Mouse (Mus musculus) lung, postnatal 14 days (tissue): ENCODE data around the gene Abr.
A peak's percentile ranks its signal among the peaks of the same experiment; 100 is the strongest.

Experiments used
- DNase-seq: peaks from one replicate; pipeline ENCODE4 v3.0.0; 2021

Gene Abr

DNA sequence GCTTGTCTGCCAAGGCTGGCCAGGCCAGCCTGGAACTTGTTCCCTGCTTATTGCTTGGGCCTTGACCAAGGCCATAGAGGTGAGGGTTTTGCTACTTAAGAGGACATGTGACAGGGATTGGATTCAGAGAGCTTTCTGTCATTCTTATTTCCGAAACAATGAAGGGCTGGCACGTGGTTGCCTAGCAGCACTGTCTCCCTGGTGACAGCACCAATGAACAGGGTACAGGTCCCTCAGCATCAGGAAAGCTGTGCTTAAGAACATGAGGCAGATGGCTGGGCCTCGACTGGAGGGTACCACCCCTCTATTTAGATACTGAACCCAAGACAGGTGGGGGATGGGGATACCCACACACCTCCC, 171.9 kb downstream of the Abr start:
- no peak for DNase-seq

DNA sequence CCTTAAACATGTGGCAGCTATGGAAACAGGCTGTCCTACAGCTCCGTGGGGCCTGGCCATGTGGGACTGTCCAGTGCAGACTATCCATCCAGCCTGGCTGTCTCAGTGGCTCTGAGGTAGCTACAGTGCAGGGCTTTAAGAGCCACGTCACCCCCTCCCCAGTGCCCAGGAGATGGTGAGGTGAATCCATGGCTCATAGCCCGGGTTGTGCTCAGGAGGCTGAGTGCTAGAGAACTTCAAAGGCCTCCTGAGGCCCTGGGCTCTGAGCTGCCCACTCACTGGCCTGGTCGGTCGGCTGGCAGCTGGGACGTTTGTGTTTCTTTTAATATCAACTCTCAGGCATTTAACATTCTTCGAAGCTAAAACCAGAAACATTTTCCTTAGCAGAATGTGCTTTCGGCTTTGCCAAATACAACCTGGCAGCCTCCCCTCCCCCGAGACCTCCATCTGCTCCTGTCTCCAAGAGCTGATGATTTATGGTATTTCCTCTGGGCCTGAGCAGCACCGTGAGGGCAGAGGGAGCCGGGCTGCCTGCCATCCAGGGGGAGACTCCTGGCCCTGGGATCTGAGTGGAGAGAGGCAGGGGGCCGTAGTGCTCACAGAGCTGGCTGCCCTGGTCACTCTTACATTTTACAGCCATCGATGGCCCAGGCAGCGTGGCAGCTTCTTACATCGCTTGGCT, 172.5 kb downstream of the Abr start:
- DNase-seq = no peak

DNA sequence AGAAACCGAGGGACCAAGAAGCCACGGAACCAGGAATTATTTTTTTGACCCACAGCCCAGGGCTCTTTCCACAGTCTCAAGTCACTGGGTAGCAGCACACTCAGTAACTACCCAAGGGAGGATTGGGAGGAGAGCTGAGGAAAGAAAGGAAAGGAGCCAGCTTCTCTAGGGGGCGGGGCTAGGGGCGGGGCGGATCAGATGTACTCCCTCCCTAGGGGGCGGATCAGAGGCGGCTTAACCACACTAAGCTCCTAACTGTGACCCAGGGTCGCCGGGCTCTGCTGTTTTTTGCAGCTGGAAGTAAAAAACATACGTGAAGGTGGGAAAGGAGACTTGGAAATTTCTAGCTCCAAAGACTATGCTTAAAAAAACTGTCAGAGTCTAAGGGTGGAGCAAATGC, 175.9 kb downstream of the Abr start:
- no peak for DNase-seq

DNA sequence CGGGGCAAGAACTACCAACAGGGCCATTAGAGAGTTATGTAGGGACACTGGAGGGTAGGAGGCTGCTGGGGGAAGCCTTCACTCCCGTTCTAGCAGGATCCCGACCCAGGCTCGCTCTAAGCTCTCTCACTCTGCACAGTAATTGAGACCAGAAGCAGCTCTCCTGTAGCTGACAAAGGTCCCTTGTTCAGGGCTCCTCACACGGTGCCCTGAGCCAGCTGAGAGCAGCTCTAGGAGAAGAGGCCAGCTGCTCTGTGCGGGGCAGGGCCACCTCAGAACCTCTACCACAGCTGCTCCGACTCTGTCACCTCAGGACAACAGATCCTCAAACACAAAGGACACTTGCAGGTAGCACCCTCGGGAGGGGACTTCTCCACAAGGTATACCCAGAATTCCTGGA, 176.7 kb downstream of the Abr start:
- DNase-seq = no peak

DNA sequence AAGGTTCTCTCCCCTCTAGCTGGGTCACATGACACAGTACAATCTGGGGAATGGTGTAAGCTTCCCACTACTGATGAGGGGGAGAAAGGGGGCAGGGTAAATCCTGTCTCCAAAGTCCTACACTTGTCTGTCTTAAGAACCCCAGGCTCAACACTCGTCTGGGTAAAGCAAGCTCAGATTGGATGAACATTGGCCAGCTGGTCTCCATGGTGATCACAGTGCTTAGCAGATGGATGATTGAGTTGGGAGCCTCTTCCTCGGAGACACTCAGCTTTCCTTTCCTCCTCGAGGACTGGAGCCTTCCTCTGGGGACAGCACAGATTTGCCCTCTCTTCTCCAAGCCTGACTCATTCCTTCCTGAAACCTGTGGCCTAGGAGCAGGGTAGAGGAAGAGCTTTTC, 182.4 kb downstream of the Abr start:
- DNase-seq = no peak

DNA sequence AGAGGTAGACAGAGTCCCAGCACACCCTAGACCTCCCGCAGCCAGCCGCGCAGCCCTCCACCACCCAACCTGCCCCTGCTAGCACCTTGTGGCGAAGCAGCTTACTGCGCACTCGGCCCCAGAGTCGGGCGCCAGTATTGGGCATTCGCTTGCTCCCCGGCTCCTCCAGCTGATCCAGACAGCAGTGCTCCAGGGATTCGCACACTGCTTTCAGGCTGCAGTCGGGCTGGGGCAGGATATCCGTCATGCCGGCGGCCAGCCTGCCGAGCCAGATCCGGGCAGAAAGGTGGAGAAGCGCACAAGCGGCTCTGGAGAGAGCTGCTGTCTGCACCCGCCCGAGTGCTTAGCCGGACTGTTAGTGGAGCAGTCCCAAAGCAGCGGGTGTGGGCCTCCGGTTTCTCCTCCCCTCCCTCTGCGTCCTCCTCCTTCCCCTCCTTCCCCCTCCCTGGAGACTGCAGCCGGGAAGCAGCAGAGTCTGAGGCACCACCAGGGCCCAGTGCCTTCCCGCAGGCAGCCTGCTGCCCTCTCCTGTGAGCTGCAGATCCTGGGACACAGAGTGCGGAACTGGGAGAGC, 185.2 kb downstream of the Abr start:
- DNase-seq = peak; percentile 67

DNA sequence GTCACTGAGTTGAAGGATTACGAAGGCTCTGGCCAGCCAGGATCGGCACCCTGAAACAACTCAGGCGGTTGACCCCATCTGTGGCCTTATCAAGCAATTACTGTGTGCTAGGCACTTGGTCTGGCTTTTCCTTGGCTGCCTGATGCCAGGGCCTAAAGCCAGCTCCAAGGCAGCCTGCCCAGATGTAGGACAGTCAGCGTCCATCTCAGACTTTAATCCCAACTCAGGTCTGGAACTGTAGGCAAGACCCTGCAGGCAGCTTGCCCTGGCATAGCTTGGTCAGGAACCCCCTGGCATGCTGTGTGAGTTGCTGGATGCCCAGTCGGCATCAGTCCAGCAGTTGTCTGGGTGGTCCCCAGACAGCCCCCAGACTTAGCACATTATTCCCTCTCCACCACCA, 186.1 kb downstream of the Abr start:
- DNase-seq = no peak

DNA sequence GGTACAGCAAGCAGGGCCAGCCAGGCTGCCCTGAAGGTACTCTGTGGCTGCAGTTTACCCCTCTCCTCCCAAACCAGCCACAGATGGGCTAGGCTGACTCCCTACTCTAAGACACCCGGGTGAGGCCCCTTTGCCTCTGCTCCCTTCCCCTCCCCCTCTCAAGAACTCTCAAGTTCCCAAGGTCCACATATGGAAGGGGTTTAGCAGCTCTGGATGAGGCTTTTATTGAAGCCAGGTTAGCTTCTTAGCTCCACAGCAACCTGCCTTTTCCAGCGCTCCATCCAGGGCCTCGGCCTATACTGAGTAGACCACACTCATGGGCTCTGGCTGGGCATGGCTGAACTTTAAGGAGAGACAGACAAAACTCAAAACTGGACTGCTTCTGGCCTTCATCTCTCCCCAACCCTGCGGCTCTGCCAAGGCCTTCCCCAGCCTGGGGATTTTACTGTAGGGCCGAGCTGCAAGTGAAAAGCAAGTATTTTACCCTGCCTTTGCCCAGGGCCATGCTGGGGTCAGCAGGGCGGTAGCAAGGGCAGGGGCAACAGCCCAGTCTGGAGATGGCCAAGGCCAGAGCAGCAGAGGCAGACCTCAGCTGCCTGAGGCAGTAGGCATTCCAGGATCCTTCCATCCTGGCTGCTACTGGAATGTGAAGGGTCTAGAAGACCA, 192.0 kb downstream of the Abr start:
- no peak for DNase-seq

DNA sequence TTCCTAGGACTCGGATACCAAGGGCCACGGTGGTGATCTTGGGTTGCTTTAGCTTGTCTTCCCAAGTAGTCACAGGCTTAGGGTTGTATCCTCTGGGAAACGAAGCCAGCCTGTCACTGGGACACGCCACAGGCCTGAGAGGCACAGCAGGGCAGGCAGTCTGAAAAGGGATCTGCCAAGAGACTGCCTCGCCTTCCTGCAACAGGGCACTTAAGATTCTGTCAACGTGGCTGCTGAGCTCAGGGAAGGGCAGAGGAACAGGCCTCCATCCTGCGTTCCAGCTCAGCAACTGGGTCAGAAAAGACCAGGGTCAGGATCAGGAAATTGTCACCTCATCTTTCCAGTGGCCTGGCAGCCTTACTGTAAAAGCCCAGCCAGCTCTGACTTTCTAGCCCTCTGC, 192.6 kb downstream of the Abr start:
- DNase-seq = no peak

DNA sequence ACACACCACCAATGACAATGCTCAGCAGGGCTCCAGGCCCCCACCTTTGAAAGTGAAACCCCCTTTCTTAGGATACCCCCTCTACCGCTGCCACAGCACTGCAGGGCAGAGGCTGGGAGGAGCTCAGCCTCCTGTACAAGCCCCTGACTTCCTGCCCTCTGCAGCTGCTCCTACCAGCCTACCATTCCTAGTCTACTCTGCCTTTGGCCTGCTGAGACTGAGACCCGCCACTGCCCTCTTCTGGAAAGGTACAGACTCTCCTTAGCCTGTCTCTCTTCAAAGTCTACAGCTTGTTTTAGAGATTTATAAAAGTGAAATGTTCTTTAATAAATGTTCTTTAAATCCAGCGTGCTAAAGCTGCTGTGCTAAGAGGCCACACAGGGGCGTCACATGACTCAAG, 193.1 kb downstream of the Abr start:
- no peak for DNase-seq

DNA sequence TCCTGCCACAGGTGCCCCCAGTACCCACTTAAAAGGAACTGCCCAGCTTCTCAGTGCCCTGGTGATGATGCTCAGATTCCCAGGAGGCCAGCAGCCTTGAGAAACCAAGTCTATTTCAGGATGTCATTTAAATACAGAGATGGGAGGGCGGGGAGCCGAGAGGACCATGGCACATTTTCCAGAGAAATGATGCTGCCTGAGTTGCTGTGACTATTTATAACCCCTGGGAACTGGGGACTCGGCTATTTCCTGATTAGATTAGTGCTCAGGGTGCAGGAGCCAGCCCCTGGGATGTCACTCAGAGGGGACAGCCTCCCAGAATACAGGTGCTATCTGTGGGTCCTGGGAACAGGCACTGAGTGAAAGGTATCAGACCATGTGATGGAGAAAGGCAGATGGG, 194.3 kb downstream of the Abr start:
- DNase-seq = no peak

DNA sequence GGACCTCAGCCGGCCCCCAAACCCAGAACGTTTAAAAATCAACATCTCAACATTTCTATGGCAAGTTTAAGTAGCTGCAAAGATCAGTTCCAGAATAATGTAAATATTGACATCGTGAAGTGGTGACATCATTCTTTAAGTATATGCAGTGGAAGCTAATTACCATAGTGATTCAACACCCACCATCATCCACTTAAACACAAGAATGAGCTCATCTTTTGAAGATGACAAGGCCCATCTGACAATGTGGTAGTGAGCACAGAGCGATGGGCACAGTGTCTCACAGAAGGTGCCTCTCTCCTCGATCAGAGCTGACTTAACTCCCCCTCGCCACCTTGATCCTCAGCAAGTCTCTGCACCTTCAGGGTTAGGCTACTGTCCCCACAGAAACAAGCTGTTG, 196.4 kb downstream of the Abr start:
- no peak for DNase-seq

DNA sequence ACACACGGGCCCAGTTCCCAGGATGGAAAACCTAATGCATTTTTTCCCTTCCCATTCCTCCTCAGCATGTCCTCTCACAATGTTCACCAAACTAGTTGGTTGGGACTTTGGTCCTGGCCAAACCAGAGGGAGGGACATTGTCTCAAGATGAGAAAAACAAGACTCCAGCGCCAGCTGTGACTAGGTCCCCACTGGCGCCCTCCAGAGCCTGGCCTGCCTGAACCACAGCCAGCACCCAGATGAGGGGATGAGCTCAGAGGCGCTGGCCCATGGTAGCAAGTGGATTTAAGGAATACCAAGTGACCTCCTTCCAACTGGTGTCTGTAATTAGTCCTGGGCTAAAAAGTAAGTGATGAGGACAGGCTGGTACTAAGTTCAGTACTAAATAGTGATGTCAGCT, 201.2 kb downstream of the Abr start:
- no peak for DNase-seq

DNA sequence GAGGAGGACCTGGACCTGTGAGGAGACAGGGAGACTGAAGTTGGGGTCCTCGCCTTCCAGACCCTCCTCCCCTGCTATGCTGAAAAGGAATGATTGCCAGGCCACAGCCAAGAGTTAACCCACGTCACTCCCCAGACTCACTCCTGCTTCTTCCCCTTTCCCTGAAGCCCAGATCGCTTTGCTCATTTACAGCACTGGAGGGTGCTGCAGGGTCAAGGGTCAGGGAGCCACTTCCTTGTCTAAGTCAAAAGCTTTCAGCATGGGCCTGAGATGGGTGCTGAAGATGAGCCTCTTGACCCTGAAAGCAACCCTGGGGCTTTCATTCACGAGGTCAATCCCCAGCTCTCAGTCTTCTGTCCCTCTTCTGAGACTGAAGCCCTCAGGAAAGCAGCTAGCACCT, 202.9 kb downstream of the Abr start:
- no peak for DNase-seq

DNA sequence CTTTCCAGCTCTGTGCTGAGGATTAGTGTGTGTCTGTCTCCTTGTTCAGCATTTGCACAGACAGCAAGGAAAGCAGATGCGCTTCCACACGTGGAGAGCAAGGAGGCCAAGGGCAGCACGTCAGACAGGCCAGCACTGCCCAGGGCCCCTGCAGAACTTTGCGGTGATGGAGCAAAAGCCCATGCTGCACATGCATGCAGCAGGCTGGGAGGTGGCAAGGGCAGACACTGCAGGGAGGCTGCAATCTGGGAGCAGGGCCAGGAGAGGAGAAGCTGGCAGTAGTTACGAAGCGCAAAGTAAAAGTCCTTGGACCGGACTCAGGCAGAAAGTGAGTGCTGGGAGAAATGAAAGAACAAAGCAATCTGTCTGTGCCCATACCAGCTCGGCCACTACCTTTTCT, 203.7 kb downstream of the Abr start:
- DNase-seq = no peak

DNA sequence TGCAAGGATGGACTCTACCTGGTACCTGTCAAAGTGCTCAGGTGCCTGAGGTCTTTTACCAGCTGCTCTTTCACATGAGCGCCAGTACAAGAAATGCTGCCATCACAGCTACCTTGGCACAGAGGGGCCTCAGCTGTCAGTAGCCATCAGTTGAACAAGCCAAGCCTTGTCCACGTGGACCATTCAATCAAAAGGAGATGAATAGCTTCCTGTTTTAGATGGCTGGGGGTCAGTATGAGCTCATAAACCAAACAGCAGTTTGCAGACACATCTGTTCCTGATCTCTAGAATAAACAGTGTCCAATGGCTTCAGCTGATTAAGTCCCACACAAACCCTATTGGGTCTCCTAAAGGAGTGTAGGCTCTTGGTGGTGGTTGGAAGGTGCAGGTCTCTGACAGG, 206.1 kb downstream of the Abr start:
- DNase-seq = no peak

DNA sequence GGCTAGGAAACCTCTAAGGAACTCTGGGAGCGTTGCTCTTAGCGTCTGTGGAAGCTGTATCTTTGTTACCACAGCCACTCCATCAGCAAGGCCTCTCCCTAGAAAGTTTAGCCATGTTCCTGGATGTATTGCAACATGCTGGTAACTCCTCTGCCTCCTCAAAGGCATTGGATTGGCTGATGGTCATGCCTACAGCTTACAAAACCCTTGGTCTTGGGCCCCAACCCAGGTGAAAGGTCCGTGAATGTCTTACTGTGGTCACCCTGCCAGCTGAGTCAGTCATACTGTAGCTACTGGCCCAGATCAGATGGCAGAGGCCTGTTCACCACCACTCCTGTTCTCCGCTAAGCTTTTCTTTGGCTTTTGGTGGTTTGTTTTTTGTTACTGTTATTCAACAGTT, 207.1 kb downstream of the Abr start:
- no peak for DNase-seq

DNA sequence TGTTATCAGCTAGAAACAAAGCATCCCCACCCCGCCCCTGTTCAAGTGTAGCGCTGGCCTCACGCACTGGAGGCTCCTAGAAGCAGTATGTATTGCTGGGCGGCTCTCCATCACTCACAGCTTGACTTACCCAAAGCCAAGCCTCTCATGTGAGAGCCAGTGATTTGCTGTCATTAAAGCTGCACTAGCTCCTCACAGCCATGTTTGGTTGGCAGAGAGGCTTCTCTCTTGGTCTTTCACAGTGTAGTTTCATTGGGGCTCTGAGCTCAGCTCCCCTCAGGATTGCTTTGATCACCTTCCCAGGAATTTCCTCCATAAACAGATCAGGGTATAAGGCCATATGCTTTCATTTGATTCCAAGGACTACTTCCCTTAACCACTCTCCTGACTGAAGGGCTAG, 208.9 kb downstream of the Abr start:
- DNase-seq = no peak

DNA sequence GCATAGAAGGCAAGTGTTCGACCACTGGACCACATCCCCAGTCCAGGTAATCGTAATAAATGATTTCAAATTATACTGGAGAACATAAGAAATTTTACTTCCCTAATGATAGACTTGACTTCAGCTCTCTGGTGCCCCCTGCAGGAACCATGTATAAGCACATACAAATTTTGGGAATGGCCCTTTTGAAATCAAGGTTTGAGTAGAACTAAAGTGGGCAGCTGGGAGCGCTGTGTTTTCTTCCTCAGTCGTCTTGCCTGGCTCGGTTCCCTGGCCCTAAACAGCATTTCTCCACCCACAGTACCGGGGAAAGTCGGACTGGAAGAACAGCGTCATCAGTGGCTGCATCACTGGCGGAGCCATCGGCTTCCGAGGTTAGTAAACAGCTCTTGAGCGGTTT, 211.3 kb downstream of the Abr start:
- peak; percentile 73 for DNase-seq

DNA sequence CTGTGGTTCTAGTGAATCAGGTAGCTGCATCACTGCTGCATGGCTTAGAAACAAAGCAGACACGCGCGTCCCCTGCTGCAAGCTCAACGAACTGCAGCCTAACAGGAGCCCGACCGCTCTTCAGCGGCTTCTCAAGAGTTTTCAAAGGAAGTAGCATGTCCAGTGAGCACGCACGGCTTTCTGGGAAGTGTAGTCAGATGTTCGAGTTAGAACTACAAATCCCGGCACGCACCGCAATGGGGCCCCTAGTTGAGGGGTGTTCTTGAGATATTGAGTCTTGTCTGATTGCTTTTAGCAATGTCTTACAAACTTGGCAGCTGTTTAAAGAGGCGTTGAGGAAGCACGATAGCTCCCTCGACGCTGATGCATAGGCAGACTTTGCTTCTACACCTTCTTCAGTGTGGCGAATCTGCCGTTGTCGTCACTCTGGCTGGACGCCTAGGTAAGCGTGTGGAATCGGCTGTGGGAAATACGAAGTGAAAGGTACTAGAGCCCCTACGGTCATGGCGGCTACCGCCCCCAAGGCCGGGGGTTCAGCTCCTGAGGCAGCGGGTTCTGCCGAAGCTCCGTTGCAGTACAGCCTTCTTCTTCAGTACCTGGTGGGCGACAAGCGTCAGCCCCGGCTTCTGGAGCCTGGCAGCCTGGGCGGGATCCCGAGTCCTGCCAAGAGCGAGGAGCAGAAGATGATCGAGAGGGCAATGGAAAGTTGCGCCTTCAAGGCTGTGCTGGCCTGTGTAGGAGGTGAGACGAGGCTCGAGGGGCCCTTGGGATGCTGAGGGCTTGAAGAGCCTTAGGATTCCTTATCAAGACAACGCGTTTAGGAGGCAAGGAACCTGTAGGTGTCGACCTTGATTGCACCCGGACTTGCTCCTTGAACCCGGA, 215.2 kb downstream of the Abr start, which contains the start of gene Timm22:
Gene Timm22 (plus strand): TSS at position 251 of the 882 bp plus-strand sequence.
- DNase-seq = peak; percentile 98

DNA sequence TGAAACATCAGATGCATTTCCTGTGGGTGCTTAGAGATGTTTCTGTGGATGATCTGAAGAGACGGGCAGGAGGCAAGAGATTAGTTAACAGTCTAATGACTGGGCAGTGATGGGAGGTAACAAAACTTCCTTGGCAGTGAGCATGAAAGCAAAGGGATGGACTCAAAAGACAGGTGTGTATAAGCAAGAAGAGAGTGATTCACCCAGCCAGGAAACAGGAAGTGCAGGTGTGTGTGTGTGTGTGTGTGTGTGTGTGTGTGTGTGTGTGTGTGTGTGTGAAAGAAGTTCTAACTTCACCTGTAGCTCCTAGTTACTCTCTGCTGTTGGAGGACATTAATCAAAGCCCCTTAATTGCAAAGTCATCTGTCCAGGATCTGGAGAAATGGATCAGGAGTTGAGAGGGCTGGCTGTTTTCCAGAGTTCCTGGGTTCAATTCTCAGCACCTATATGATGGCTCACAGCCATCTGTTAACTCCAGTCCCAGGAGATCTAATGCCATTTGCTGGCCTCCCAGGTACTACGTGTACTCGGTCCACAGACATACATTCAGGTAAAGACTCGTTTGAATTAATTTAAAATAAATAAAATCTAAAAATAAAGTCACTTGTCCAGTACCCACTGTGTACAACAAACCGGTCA, 216.4 kb downstream of the Abr start:
- DNase-seq = no peak

DNA sequence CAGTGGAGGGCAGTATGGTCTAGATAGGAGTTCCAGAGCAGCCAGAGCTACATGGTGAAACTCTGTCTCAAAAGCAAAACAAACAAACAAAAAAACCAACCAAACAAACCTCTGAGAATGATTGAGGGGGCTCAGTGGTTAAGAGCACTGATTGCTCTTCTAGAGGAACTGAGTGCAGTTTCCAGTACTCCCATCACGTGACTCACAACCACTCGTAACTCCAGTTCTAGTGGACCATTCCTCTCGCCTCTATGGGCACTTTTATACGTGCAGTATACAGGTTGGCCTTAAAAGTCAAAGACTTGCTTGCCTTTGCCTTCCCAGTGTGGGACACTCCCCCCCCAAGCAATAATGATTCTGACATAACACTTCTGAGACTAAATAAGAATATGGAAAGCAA, 217.0 kb downstream of the Abr start:
- no peak for DNase-seq

DNA sequence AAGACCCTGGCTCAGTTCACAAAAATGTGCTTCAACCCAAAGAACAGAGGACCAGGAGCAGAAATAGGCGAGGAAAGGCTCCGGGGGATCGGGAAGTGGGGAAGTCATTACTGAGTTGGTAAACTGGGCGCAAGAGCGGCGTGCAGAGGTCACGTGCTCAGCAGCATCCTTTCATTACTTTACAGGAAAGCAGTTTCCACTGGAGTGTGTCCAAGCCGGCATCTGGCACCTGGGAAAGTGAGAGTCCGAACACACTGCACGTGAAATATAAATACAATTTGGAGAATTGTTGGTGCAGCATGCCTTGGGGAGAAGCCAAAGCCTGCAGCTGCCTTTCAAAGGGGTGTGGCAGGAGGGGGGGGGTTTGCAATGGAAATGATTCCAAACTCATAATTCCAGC, 220.7 kb downstream of the Abr start:
- no peak for DNase-seq
